Mouse (Mus musculus): ENCODE data around the gene Nipsnap3b.

GRCm38 (mm10) chr4:53062301-53063008, 50.8 kb downstream of the Nipsnap3b start:
- TF ChIP-seq CTCF (IDR thresholded peaks at IDR 0.05; ENCODE audit: control insufficient read depth, insufficient read depth, low read length) (no peak), POLR2A (IDR thresholded peaks at IDR 0.05; ENCODE audit: borderline replicate concordance, control insufficient read depth, low read depth, low read length) (no peak)
